Mouse (Mus musculus) CH12.LX (cell line): ENCODE measurements at regions not wholly inside any gene's neighbourhood (a gene's known extent, or its start where the extent isn't known, plus 50 kb on each side); places are given as distances from the start of the nearest gene placed in this dataset.

Source experiments
- ELF1 ChIP-seq: IDR thresholded peaks from 2 replicates; pipeline ENCODE4 v1.6.1; 2014; ENCODE audit warnings: low read depth, mild to moderate bottlenecking, inconsistent platforms, low read length, improper control_type of control experiment
- RCOR1 ChIP-seq: conservative IDR thresholded peaks from 2 replicates; pipeline ENCODE4 v1.6.1; 2012; ENCODE audit warnings: low read depth, mild to moderate bottlenecking, inconsistent platforms, low read length, improper control_type of control experiment

DNA sequence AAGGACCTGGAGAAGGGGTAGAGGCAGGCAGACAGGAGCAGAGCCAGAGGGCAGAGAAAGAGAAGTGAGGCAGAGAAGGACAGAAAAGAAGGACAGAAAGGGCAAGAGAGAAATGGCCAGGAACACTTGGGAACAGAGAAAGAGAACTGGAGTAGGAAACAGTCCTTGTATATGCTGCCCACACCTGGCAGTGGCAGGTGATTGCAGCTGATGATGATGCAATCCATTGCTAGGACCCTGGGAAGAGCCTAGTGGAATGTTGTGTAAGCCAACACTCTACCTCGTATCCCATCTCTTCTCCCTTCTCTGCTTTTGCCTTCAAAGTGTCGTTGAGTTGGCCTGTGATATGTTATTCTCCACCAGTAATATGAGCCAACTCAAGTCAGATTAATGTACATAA lies 1195.9 kb downstream of the 9330182O14Rik start:
- no peak for TF ChIP-seq RCOR1
- TF ChIP-seq ELF1, result no peak
